Mouse (Mus musculus) bone marrow macrophage, adult 2 months (primary cell): Measurements from ENCODE around the gene Pdzd2.

Experiments
- CTCF ChIP-seq: IDR thresholded peaks from 2 replicates; pipeline ENCODE4 v1.5.1; 2012; ENCODE audit warnings: low read depth, mild to moderate bottlenecking, low read length, moderate library complexity
- POLR2A ChIP-seq: IDR thresholded peaks from 2 replicates; pipeline ENCODE4 v1.6.1; 2012; ENCODE audit warnings: mild to moderate bottlenecking, low read depth, low read length, borderline replicate concordance

- TF ChIP-seq POLR2A, result no peak
- no peak for TF ChIP-seq CTCF
Measured at GRCm38 (mm10) chr15:12625524-12625923, 114.2 kb downstream of the Pdzd2 start.
